Mouse (Mus musculus): ENCODE measurements around the gene Erg.
A peak's percentile ranks its signal among the peaks of the same experiment; 100 is the strongest.

Gene Erg

DNA sequence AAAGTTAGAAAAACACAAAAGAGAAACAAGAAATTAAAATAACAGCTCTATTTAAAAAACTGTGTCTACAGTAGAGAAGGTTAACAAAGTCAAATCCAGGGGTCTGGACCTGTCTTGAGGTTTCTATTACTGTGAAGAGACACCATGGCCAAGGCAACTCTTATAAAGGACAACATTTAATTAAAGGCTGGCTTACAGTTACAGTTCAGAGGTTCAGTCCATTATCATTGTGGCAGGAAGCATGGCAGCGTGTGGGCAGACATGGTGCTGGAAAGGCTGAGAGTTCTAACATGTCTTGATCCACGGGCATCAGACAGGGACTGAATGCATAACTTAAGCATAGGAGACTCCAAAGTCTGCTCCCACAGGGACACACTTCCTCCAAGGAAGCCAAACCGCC lies 111.4 kb downstream of the Erg start:
- DNase-seq, result no peak

DNA sequence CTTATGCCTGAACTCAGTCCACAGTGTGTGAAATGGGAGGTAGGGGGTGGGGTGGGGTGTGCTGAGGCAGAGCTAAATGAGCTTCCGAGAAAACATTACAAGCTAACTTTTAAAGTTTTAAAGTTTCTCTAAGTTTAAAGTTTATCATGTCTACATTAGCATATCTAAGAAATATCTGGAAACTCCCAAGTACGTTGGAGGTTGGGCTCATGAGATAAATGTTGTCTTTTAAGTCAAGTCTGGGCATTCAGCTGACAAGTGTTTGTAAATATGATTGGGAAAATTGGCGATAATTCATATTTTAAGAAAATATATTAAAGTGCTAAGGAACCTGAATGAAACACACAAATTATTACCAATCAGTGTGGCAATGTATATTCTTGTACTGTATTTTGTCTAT lies 112.4 kb downstream of the Erg start:
- DNase-seq, result no peak

DNA sequence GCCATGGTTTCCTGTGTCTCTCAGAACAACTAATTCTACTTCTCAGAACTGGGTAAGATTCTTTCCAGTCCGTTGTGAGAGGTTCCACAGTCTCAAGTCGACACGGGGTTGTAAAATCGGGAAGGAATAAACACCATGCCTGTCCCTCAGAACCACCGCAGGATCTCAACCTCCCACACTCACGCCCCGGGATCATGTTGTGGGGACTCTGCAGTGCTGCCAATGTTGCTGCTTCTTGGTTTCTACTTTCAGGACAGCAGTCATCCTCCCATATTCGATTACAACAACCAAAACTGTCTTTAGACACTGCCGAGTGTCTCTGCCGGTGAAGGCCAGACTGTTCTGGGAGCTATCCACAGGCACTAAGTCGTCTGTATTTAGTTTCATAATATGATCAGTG lies 113.6 kb downstream of the Erg start:
- DNase-seq, result no peak

DNA sequence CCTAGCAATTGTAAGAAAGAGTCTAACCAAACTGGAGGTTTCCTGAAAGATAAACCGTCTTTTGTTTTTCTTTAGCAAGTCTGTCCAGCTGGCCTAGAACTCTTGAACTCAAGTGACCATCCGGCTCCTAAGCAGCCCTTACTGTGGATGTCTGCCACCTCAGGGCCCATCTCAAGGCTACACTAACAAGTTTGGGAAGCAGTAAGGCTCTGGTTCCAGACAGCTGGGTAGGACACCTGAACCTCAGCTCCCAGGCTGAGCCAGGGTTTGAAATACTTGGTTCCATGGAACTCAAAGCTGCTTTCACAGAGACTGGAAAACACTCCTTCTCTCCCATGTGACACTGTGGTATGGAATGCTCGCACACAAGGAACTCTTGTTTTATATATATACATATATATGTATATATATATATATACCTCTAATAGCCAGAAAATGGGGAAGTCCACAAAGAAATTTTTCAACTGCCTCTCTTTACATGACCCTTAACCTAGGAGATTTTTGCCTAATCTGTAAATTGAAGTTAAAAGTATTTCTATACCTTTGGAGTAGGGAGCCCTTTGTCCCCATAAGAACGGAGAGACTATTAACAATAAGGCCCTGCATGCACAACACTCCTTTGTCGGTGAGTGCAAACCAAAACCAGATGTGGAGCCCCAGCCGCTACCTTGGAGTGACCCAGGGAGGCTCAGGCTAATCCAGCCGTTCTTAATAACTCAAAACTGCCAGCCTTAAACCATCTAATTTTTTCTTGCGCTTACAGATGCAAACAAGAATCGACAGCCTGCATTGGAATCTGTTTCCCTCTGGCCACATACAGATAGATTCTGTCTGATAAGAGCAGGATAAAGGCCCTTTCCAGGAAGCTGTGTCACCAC lies 116.9 kb downstream of the Erg start:
- no peak for DNase-seq

DNA sequence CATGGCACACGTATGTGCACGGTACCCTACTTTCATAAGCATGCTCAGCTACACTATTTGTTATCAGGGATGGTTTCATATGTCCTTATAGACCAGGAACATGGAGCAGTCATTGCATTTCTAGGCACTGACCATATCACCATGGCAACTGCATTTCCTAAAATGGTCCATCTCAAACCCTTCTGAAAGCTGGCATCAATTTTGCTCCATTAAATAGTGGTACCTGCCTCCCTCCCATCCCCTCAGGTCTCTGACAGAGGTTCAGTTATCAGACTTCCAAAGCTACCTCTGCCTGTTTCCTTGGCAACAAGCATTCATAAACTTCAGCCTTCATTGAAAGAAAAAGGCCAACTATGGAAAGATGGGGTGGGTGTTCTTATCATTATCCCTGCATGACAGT lies 118.5 kb downstream of the Erg start:
- no peak for DNase-seq

DNA sequence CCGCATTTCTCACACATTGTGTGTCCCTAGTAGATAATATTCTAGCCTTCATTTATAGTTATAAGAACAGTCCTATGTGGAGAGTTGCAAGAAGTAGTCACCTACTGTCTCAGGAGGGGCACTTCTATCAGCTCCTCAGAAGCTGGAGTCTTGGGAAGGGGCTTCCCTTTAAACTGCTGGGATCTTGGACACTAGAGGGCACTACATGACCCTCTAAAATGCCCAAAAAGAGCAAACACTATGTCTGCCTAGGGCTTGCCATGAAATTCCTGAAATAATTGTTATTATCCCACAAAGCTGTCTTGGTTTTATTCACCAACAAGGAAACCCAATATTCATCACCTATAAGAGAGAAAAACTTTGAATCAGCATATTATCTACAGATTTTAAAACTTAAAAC lies 119.8 kb downstream of the Erg start:
- peak in 1 of 2 experiments; percentile 31 for DNase-seq

DNA sequence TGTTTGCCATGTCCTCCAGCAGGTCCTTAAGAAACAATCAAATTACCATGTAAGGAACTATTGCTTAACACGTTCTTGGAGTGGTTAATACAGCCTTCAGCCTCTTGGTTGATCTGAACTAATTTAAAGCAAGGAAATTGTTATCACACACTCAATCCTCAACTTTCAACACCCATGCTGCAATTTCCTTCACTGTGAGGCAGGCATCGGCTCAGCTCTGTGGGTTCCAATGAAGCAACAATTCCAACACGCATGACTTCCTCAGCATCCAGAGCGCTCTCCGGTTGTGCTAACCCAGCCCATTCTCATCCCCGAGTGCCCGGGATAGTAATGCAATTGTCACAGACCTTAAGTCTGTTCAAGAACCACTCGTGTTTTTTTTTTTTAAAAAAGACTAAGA lies 121.8 kb downstream of the Erg start:
- no peak for DNase-seq

DNA sequence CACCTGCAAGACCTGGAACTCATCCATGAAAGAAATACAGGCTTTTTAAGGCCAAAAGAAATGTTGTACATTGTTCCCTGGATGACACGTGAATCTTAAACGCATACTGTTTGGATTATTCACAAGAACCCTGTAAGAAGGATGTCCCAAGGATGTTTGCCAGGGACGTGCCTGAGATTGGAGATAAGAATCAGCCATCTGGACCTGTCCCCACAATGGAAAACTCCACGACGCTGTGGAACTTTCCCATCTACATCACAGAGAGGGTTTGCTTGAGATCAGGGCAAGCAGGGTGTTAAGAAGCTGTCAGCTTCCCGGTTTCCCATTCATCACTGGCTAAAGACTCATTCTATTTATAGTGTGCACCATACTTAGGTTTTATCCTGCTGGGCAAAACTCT lies 122.6 kb downstream of the Erg start:
- DNase-seq, result peak; percentile 76 to 85

DNA sequence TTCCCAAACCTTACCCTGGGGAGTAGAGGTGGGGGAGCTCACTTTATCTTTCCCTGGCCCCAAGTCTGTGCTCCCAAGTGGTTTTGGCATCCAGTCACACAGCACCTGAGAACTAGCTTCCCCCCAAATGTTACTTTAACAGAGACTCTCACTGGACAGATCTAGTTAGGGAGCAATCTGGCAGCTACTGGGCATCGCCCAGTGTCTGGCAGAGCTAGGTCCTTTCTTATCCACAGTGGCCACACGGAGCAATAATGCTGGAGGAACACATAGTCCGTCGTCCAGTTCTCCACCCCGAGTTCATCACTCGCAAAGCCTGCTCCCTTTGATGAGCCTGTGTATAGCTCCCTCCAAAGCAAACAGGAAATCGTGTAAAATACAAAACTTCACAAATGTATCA lies 124.5 kb downstream of the Erg start:
- DNase-seq, result no peak

DNA sequence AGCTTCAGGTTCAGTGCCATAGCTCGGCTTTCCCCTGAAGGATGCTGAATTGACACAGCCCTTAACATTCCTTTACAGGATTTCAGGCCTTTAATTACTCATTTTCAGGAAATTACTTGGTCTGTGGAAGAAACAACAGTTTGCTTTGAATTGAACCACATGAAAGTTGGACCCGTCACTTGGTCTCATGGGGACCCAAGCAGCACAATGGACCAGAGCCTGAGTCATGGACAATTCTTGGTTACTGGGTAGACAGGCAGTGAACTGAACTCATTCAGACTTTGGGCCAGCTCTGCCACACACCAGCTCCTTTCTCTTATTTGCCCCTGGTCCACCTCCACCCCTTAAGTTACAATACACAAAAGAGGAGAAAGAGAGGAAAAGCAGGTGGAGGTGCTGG lies 126.1 kb downstream of the Erg start:
- DNase-seq, result no peak

DNA sequence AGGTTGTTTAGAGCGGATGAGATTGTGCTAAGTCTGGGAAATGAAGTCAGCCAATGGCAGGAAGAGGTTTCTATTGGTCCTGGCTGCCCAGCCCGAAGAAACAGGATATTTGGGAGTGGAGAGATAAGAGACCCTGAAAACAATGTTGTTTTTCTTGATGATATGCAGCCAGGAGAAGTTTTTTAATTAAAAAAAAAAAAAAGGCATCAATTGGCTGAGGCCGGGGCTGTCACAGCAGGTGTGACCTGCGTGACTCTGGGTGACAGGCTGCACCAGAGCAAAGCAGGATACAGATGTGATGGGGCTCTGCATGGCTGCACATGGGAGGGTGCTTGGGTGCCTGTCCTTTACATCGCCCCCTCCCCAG lies 127.1 kb downstream of the Erg start:
- peak; percentile 50 to 70 for DNase-seq

DNA sequence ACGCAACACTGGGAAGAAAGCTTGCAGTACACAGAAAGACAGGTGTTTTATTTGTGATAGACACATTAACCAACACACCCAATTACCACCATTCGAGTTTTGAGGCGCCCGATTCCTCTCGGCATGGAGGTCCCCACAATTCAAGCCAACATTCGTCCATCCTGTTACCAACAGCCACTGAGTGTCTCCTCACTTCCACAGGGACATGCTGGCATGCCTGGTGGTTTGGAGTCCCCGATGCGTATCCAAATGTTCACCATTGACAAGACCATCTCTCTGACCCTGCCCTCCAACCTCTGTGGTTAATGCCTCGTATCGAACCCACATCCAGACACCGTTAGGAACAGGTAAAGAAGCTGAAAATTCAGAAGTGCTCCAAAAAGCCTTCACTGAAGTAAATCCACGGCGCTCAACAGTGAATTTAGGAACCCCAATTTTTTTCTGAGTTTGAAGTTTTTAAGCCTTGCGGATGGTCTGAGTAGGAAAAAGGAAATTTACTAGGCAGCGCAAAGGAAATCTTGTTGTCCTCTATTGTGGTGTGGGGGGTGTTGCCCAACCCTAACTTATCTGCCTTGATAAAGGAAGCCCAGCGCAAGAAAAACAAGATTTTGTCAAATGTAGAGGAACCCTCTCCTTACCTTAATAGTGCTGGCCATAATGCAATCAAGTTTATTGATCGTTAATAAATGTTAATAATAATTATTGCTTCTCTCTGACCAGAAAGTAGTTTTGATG lies 127.6 kb downstream of the Erg start:
- DNase-seq, result no peak

DNA sequence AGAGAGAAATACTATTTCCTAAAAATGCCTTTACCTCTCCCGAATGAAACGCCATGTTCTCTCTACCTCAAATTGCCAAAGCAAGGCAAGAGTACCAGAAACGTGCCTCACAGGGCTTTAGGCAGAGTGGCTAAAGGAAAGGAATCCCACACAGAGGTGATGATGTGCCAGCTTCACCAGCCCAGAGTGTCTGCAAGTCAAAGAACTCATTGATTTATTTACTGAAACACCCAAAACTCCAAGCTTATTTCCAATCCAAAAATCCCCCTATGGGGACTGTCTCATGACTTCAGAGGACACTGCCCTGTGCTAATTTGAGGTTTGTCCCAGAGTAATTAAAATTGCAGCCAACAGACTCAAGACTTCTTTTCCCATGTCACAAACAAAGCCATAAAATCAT lies 129.4 kb downstream of the Erg start:
- no peak for DNase-seq

DNA sequence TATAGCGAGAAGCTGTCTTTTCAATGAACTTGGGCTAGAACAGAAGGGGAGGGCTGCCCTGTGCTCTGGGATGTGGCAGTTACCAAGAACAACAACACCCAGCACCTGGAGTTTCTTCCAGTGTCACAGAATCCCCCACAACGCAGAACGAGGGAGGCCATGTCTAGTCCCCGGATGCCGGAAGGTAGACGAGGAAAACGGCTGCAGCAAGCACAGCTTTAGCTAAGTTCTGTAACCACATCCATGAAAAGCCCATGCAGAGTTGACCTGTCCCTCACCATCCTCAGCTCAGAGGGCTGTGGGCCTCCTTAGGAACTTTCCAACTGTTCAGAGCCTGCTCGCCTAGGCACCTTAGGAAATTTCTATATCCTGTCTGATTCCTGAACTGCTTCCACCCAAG lies 130.5 kb downstream of the Erg start:
- DNase-seq, result no peak

DNA sequence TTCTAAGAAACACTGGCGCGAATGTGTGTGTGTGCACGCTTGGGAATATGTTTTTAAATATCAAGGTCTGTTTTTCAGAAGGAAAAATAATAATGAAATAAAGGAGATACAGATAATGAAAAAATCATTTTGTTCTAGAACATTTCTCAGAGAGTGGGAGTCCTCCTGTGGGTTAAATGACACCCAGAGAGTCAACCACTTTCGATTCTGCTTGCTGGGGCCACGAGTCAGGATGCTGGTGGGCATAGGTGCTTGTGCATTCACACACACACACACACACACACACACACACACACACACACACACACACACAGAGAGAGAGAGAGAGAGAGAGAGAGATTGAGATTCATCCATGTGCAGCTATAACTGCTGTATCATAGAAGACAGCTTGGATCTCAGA lies 130.9 kb downstream of the Erg start:
- no peak for DNase-seq

DNA sequence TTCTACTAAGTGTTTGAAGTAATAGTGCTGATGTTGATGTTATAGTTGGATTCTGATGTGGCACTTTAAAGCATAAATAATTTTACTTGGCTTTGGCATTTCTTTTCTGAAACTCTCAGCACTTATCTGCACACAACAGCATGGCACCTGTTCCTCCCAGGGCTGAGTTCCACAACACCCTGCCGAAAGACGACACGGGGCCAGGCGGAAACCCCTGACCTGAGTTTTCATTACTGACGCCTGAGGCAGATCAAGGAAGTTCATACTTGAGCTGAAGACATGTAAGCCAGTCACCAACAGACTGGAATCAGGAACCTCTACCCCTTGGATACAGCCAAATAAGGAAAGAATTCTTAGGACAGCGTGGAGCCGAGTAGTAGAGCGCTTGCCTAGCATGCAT lies 134.0 kb downstream of the Erg start:
- no peak for DNase-seq

DNA sequence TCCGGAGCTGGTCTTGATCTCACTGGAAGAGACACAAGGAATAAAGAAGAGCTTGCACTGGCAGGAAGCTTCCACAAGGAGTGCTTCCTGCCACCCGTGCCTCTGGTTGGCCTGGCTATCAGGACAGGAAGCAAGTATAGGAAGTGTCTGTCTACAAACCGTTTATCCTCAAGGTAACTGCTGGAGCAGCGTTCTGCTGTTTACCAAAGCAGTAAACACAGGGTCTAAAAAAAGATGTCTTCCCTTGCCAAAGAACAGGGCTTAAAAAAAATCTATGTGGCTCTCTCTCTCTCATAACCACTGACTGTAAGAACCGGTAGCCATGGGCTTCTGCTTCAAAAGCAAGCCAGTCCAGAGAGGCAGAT lies 137.1 kb downstream of the Erg start:
- peak; percentile 43 to 56 for DNase-seq

DNA sequence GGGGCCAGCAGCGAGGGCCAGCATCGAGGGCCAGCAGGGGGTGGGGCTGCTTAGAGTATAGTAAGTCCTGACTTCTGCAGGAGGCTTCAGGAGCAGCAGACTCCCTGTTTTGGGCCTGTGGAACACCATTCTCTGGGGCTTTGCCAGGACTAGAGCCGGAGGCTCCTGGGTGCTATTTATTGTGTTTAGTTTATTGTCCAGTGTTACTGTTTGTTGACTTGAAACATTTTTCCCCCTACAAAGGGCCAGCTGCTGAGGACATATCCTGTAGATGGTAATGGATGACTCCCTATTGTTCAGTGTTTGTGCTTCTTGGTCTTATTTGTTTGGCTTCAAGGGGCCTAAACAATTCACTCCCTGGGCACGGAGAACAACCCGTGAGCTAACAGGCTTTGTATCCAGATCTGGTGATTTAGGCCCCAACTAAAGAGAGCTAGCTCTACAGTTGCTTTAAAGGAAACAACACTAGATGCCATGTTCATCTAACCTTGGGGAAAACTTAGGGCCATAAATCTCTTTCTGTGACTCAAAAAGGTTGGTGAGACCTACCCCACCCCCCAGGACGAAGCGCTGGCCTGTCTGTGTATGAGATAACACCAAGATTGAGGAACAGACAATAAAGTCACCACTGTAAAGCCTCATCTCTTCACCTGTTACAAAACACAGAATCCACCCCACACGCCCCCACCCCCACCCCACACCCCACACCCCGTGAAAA lies 137.6 kb downstream of the Erg start:
- peak in 1 of 2 experiments; percentile 37 for DNase-seq

DNA sequence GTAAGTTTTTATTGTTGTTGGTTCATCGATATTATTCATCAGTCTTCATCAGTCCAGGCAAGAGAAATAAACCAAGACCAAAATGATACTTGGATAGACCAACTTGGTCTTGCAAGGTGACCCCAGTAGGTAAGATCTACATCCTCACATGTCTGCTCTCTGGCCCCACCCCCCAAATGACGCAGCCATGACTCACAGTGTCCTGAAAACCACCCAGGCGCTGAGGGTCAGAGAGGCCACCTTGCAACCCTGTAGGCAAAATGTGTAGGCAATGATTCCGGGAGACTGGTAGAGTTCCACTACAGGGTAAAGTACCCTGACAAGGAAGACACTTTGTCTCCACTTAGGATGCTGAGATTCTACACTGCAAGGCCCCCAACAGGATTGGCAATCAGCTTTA lies 138.5 kb downstream of the Erg start:
- DNase-seq, result peak in 1 of 2 experiments; percentile 37

DNA sequence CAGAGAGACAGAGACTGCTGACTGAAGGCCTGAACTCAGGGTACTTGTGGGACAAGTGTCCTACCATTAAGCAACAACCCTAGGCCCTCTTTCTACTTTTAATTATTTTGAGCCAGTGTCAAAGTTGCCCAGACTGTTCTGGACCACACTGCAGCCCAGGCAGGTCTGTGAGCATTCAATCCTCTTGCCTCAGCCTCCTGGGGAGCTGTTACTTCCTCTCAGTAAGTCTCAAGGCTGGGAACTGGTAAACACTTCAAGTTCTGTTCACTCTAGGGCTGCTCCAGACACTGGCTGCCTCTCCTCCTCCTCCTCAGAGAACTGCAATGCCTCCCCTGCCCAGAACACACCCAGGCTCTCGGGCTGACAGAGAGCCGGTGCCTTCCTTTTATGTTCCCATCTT lies 140.0 kb downstream of the Erg start:
- no peak for DNase-seq

DNA sequence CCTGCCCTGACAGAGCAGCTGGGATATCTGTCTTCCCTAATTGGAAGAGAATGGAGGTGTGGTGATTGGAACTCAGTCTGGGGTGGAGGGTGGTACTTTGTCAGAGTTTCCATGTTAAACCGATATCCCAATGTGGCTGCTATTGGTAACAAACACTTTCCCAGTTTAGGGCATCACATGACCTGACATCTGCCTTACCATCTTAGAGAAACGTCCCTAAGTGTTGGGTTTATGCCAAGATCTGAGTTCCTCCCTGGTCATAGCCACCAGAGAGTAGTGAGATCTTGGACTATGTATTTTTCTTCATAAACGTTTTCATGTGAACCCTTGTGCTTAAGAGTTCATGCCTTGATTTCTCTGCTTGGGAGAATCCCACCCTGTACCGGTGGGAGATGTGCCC lies 144.4 kb downstream of the Erg start:
- DNase-seq, result no peak

DNA sequence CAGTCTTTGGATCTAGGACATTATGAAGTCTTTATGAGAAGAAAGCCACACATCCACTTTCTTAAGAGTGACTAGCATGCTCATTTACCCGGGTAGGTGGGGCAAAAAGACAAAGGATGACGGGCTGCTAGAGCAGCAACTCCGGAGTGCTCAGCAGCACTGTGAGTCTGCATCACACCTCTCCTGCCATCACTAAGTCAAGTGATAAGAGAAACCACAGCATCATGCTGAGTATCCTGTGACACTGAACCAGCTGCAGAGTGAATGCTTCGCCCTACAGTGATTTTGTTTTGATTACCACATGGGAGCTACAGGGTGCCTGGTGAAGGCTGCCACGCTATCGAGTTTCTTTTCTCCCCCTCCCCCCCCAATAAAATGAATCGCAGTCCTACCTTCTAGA lies 145.2 kb downstream of the Erg start:
- no peak for DNase-seq

DNA sequence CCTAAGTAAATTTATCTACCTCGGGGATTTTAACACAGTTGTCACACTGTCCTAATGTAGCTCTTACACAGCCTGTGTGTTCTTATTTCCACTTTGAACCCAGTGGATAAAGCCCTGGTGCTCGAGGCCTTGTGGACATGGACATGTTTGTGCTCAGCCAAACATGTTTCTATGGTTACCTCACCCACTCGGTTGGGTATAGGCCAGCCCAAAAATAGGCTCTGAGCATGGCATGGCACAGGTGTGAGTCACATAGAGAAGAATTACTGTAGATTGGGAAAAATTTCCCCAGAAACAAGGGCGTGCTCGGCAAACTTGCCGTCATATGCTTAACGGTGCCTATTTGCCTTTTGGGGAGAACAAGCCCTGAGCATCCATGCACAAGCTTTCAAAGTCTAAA lies 146.1 kb downstream of the Erg start:
- DNase-seq, result no peak

DNA sequence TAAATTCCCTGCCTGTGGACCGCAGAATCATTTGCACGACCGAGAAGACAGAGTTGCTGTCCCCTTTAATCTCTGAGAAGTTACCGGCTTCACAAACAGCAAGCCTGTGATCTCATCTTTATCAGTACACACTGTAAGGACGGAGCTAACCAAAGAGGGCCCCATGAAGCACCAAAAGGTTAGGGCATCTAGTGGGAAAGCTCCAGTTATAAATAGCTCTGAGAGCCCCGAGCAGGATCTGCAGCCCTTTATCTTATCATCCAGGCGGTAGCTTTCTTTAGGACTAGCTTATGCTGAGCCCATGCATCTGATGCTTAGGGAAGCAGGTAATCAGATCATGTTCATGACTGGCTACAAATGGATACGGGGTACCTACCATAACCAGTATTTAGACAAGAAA lies 146.6 kb downstream of the Erg start:
- DNase-seq, result no peak
